Mouse (Mus musculus): ENCODE measurements around the gene Mettl8. TPM values are rescaled to one million over a fixed set of nuclear protein-coding genes. Genes with fewer than 3 reads are reported as not detected.

Gene Mettl8
- polyA plus RNA-seq, 1 experiment from 2014 or later = 15.7 TPM

DNA sequence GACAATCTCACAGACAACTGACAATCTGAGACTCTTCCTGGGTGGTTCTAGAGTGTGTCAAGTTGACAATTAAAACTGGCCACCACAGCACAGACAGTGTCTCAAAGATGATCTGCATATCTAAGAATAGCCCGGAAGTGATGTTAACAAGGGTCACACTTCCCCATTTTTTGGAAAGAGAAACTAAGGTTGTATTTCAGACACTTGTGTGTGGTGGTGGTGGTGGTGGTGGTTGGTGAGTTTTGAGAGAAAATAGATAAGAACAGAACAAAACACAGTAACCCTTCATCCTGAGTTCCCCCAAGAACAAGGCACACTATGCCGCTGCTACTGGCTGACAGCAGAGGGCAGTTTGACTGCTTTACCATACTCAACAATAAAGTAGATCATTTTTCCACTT lies 90.6 kb downstream of the Mettl8 start:
- TF ChIP-seq CTCF (IDR thresholded peaks at IDR 0.05; ENCODE audit: low read depth) = no peak
- 95% methylated on average over 2 of the region's 2 CpGs for whole genome bisulfite sequencing
- no peaks in the 10 kb centered on the region for H3K4me1 ChIP-seq (replicated peaks; ENCODE audit: insufficient read depth, low read length)

DNA sequence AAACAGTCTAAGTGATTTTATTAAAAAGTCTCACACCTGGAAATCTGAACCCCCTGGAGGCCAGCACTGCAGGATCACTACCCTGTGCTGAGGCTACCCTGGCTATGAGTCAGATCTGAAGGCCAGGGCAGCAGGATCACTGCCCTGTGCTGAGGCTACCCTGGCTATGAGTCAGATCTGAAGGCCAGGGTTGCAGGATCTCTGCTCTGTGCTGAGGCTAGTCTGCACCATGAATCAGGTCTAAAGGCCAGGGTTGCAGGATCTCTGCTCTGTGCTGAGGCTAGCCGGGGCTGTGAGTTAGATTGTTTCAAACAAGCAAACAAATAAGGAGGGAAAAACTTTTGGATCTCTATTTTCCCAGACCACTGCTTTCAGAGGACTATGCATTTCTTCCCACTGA lies 92.5 kb downstream of the Mettl8 start:
- Histone ChIP-seq H3K4me3 (replicated peaks; ENCODE audit: low read depth, low read length) (no peak overlapping the region), H3K27ac (no peak overlapping the region), H3K4me2 (ENCODE audit: low read length) (no peak overlapping the region), H3K27me3 (ENCODE audit: insufficient read depth, low read length) (no peaks in the 10 kb centered on the region), H3K36me3 (ENCODE audit: insufficient read depth, low read length) (peaks cover 3% of the 10 kb centered on the region; the same call in 1 of the 2 replicates), H3K4me1 (replicated peaks; ENCODE audit: insufficient read depth, low read length) (no peaks in the 10 kb centered on the region; the same call in 1 of the 2 replicates), H3K9me3 (replicated peaks; ENCODE audit: low read length) (no peaks in the 10 kb centered on the region), H3K9ac (ENCODE audit: low read depth, low read length) (no peak overlapping the region)
- WGBS = 83% methylated on average over 1 of the region's 1 CpGs
- DNase-seq (ENCODE audit: low spot score) (no peak), ATAC-seq (replicated peaks; ENCODE audit: low FRiP score, low read depth) (no peak)
- TF ChIP-seq CTCF (IDR thresholded peaks at IDR 0.05; ENCODE audit: low read depth) = no peak

More for the DNA sequence above, 90.6 kb downstream of the Mettl8 start:
- H3K9me3 ChIP-seq (replicated peaks; ENCODE audit: low read length) = no peaks in the 10 kb centered on the region
- no peaks in the 10 kb centered on the region for H3K27me3 ChIP-seq (ENCODE audit: insufficient read depth, low read length)
- no peak overlapping the region for H3K27ac ChIP-seq
- H3K4me3 ChIP-seq (replicated peaks; ENCODE audit: low read depth, low read length) = no peak overlapping the region
- no peak for ATAC-seq (replicated peaks; ENCODE audit: low FRiP score, low read depth)
- H3K36me3 ChIP-seq (ENCODE audit: insufficient read depth, low read length) = peaks cover 3% of the 10 kb centered on the region; the same call in 1 of the 2 replicates
- H3K9ac ChIP-seq (ENCODE audit: low read depth, low read length) = no peak overlapping the region
- no peak overlapping the region for H3K4me2 ChIP-seq (ENCODE audit: low read length)
- no peak for DNase-seq (ENCODE audit: low spot score)

GRCm38 (mm10) chr2:70961086-70961941 lies 94.1 kb downstream of the Mettl8 start:
- no peak for DNase-seq (ENCODE audit: low spot score)
- no peak overlapping the region for H3K27ac ChIP-seq
- H3K9me3 ChIP-seq (replicated peaks; ENCODE audit: low read length) = no peaks in the 10 kb centered on the region
- no peaks in the 10 kb centered on the region for H3K27me3 ChIP-seq (ENCODE audit: insufficient read depth, low read length)
- H3K4me3 ChIP-seq (replicated peaks; ENCODE audit: low read depth, low read length) = no peak overlapping the region
- H3K4me1 ChIP-seq (replicated peaks; ENCODE audit: insufficient read depth, low read length) = no peaks in the 10 kb centered on the region; the same call in 1 of the 2 replicates
- no peak for ATAC-seq (replicated peaks; ENCODE audit: low FRiP score, low read depth)
- TF ChIP-seq CTCF (IDR thresholded peaks at IDR 0.05; ENCODE audit: low read depth) = no peak
- H3K9ac ChIP-seq (ENCODE audit: low read depth, low read length) = no peak overlapping the region
- 67% methylated on average over 6 of the region's 6 CpGs for WGBS
- H3K36me3 ChIP-seq (ENCODE audit: insufficient read depth, low read length) = peaks cover 3% of the 10 kb centered on the region; the same call in 1 of the 2 replicates
- no peak overlapping the region for H3K4me2 ChIP-seq (ENCODE audit: low read length)

- Histone ChIP-seq H3K4me1 (replicated peaks; ENCODE audit: insufficient read depth, low read length) (no peaks in the 10 kb centered on the region; the same call in 1 of the 2 replicates), H3K27me3 (ENCODE audit: insufficient read depth, low read length) (no peaks in the 10 kb centered on the region), H3K36me3 (ENCODE audit: insufficient read depth, low read length) (peaks cover 3% of the 10 kb centered on the region; the same call in 1 of the 2 replicates), H3K27ac (no peak overlapping the region), H3K4me2 (ENCODE audit: low read length) (no peak overlapping the region), H3K9me3 (replicated peaks; ENCODE audit: low read length) (no peaks in the 10 kb centered on the region), H3K9ac (ENCODE audit: low read depth, low read length) (no peak overlapping the region), H3K4me3 (replicated peaks; ENCODE audit: low read depth, low read length) (no peak overlapping the region)
- TF ChIP-seq CTCF (IDR thresholded peaks at IDR 0.05; ENCODE audit: low read depth) = no peak
- no peak for DNase-seq (ENCODE audit: low spot score)
- ATAC-seq (replicated peaks; ENCODE audit: low FRiP score, low read depth) = no peak
- WGBS = 64% methylated on average over 6 of the region's 6 CpGs
Measured at GRCm38 (mm10) chr2:70960090-70960489, 95.3 kb downstream of the Mettl8 start.

- Histone ChIP-seq H3K27ac (no peak overlapping the region), H3K36me3 (ENCODE audit: insufficient read depth, low read length) (no peaks in the 10 kb centered on the region), H3K9ac (ENCODE audit: low read depth, low read length) (no peak overlapping the region), H3K27me3 (ENCODE audit: insufficient read depth, low read length) (no peaks in the 10 kb centered on the region), H3K9me3 (replicated peaks; ENCODE audit: low read length) (no peaks in the 10 kb centered on the region), H3K4me1 (replicated peaks; ENCODE audit: insufficient read depth, low read length) (no peaks in the 10 kb centered on the region; the same call in 1 of the 2 replicates), H3K4me3 (replicated peaks; ENCODE audit: low read depth, low read length) (no peak overlapping the region), H3K4me2 (ENCODE audit: low read length) (no peak overlapping the region)
- peak; percentile 14 for DNase-seq (ENCODE audit: low spot score)
- TF ChIP-seq CTCF (IDR thresholded peaks at IDR 0.05; ENCODE audit: low read depth) = no peak
- no peak for ATAC-seq (replicated peaks; ENCODE audit: low FRiP score, low read depth)
- WGBS = 30% methylated on average over 7 of the region's 7 CpGs
Measured at GRCm38 (mm10) chr2:70959337-70959736, 96.0 kb downstream of the Mettl8 start.

GRCm38 (mm10) chr2:70958536-70958935 lies 96.8 kb downstream of the Mettl8 start:
- DNase-seq (ENCODE audit: low spot score) (no peak), ATAC-seq (replicated peaks; ENCODE audit: low FRiP score, low read depth) (no peak)
- no peaks in the 10 kb centered on the region for H3K9me3 ChIP-seq (replicated peaks; ENCODE audit: low read length)
- no peak overlapping the region for H3K9ac ChIP-seq (ENCODE audit: low read depth, low read length)
- no peak overlapping the region for H3K4me3 ChIP-seq (replicated peaks; ENCODE audit: low read depth, low read length)
- 81% methylated on average over 7 of the region's 7 CpGs for WGBS
- no peak overlapping the region for H3K27ac ChIP-seq
- H3K27me3 ChIP-seq (ENCODE audit: insufficient read depth, low read length) = no peaks in the 10 kb centered on the region
- no peaks in the 10 kb centered on the region for H3K36me3 ChIP-seq (ENCODE audit: insufficient read depth, low read length)
- no peak for TF ChIP-seq CTCF (IDR thresholded peaks at IDR 0.05; ENCODE audit: low read depth)
- no peaks in the 10 kb centered on the region; the same call in 1 of the 2 replicates for H3K4me1 ChIP-seq (replicated peaks; ENCODE audit: insufficient read depth, low read length)
- H3K4me2 ChIP-seq (ENCODE audit: low read length) = no peak overlapping the region

All from kidney, postnatal 0 days (tissue).